Mouse (Mus musculus) left cerebral cortex, adult 2 months (tissue): ENCODE measurements around the gene C4bp. TPM values are rescaled to one million over a fixed set of nuclear protein-coding genes. Genes with fewer than 3 reads are reported as not detected.
A peak's percentile ranks its signal among the peaks of the same experiment; 100 is the strongest.

Experiments
- DNase-seq, 2 experiments: peaks; one replicate each; pipeline ENCODE4 v3.0.0; 2021 to 2022; ENCODE audit warnings: low spot score in 2 of 2, mixed read lengths in 1 of 2; ENCODE audit errors: extremely low spot score in 1 of 2
- H3K27ac ChIP-seq: fragments of 200-600 bp; 2 replicates; pipeline ENCODE4 v1.8.1; 2022
- H3K4me3 ChIP-seq: fragments of 200-600 bp; 2 replicates; pipeline ENCODE4 v1.8.1; 2022
- CTCF ChIP-seq: fragments of 200-600 bp; IDR thresholded peaks from 2 replicates; pipeline ENCODE4 v1.8.1; 2022; ENCODE audit warnings: antibody characterized with exemption, mild to moderate bottlenecking, moderate library complexity
- intact Hi-C: fragments of 180-260 bp; cut with DNase I; formaldehyde crosslinking; loops from one replicate; pipeline ENCODE4 v1.15.1; 2025
- total RNA-seq, 2 experiments: library from RNA; stranded (reverse); gene quantifications; 2 replicates each; pipeline ENCODE4 v1.2.3; 2021

Gene C4bp
- total RNA-seq, 2 experiments from 2014 or later, result not detected

DNA sequence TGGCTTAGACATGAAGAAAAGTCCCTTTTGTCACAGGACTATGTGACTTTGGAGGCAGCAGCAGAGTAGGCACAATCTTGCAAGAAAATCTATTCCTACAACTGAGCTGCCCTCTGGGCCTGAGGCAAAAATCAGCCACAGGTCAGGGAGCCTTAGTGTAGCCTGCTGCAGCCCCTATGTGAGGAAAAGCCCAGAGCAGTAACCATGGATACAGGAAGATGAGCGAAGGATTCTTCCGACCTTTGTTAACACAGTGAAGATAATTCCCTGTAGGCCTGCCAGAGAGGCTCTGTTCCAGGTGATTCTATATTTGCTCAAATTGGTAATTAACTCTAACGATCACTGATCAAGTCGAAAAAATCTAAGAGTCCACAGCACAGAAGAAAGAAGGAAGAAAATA, 17.3 kb downstream of the C4bp start:
- intact Hi-C loops, result no loop called here
- Histone ChIP-seq H3K4me3 (no peak overlapping the region), H3K27ac (no peak overlapping the region)
- no peak for DNase-seq
- no peak for TF ChIP-seq CTCF

DNA sequence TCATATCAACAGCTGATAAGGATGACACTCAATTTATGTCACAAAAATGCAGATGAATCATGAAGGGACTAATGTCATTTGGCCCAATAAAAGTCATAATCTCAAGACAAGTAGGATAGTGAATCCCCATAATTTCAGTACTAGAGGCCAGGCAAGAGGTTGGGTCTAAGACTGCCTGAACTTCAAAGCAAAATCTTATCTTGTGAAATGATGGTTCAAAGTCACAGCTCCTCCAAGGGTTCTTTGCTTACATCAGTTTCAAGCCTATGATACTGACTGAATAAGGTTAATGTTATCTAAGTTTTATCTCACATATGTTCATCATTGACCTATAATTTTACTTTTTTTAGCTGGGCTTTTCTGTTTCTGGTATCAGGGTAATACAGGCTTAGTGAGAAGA, 20.5 kb downstream of the C4bp start:
- TF ChIP-seq CTCF, result no peak
- Histone ChIP-seq H3K27ac (no peak overlapping the region), H3K4me3 (no peak overlapping the region)
- intact Hi-C loops, result no loop called here
- no peak for DNase-seq

DNA sequence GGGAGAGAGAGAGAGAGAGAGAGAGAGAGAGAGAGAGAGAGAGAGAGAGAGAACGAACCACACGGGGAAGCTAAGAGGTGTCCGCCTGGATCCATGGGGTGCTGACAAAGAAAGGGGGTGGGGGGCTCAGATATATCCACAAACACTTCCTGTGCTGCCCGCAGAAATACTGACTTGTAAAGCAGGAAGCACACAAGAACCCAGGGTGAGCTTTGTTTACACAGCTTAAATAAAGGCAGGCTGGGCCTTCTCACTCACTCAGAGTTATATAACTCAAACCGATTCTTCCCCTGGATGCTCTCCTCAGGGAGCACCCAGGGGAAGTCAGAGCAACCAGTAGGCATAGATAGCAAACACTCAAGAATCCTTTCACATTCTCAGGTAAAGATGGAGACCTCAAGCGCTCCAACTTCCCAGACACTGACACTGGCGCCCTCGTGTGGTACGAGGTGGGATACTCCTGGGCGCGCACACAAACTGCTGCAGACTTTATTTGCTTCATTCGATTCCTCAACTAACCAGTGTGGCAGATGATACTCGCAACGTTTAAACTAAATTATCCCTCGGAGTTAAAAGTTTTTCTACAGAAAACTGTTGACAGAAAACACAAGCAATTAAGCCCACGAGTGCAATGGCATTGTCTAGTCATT, 27.5 kb downstream of the C4bp start:
- H3K4me3 ChIP-seq, result no peak overlapping the region
- peak; percentile 75 for TF ChIP-seq CTCF
- H3K27ac ChIP-seq, result no peak overlapping the region
- peak; percentile 51 to 73 for DNase-seq
- intact Hi-C loops, result loop anchor here (1.0 to 10.0 kb wide), 2 partner anchors 59 to 86 kb away; no protein-coding TSS in a partner anchor

DNA sequence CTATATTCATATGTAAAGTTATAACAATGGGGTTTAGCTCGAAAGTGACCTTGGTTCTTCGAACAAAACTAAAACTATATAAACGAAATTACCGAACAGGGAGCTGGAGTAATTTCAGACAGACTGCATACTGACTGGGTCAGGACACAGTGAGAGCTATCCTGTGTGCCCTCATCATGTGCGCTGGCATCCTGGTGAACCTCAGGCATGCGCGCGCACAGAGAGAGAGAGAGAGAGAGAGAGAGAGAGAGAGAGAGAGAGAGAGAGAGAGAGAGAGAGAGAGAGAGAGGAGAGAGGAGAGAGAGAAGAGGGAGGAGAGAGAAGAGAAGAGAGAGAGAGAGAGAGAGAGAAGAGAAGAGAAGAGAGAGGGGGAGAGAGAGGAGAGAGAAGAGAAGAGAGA, 28.1 kb downstream of the C4bp start:
- DNase-seq, result no peak
- no peak overlapping the region for H3K4me3 ChIP-seq
- no peak for TF ChIP-seq CTCF
- intact Hi-C loops, result loop anchor here (10.0 kb wide), 1 partner anchor 59 kb away; no protein-coding TSS in a partner anchor
- H3K27ac ChIP-seq, result no peak overlapping the region

DNA sequence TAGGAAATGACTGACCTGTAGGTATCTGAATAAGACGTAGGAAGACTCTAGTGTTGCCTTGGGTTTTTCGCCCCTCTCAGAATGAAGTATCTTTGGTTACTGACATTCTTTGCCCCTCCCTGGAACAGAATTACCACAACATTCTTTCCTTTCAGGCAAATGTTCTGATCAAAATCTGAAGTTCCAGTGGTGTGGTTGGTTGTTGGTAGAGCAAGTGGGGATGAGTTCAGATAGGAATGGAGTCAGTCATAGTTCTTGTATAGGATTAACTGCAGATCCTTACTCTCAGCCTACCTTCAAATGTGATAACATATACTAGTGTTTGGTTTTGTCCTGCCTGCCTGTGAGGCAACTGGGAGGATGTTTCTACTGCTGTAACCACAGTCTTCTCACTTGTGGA, 31.9 kb downstream of the C4bp start, which contains the start of gene Zp3r:
Gene Zp3r (minus strand): TSS at position 101 of the 400 bp plus-strand sequence.
- Histone ChIP-seq H3K27ac (no peak within 1 kb of the TSS), H3K4me3 (no peak within 1 kb of the TSS)
- TF ChIP-seq CTCF, result no peak
- intact Hi-C loops, result no loop called here
- DNase-seq, result no peak

DNA sequence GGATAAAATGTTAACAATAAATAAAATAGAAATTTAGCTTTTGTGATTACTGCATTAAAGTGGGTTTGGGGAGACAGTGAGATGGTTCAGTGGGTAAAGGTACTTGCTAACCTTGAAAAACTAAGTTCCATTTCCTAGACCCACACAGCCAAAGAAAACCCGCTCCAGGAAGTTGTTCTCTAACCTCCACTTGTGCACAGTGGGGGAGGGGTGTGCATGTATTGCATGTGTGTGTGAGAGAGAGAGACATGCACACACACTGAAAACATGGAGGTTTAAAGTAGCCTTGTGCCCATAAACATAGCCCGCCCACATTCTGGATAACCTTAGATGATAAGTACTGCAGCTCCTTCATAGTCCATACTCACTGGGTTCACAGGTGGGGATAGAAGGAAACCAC, 65.1 kb downstream of the C4bp start:
- Histone ChIP-seq H3K4me3 (no peak overlapping the region), H3K27ac (no peak overlapping the region)
- no peak for DNase-seq
- intact Hi-C loops, result no loop called here
- no peak for TF ChIP-seq CTCF

DNA sequence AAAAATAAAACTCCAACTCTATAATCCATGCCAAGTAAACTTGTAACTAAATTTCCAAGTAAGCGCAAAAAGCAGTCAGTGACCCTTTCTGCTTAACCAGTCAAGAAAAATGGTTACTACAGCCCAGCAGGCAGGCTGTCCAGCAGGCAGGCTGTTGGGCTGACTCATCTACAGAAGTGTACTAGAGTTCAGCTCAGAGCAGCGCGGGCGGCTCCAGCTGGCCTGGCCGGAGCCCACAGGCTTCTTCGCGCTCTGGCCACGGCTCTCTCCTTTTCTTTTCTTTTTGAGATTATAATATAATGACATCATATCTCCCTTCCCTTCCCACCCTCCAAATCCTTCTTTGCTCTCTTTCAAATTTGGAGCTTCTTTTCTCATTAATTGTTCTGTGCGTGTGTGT, 72.8 kb downstream of the C4bp start:
- no peak for TF ChIP-seq CTCF
- H3K27ac ChIP-seq, result no peak overlapping the region
- intact Hi-C loops, result no loop called here
- H3K4me3 ChIP-seq, result no peak overlapping the region
- no peak for DNase-seq

Other genes with a start within 250 kb of the C4bp start
- under 1 TPM; 0.42 to 0.57 TPM for gene Cd55b, start 238.6 kb downstream of the C4bp start, total RNA-seq
- gene Cd55, start 198.9 kb downstream of the C4bp start, total RNA-seq, result 1 to 10 TPM; 6.4 to 7.1 TPM
- not detected for gene Zp3r, start 32.0 kb downstream of the C4bp start, total RNA-seq
- not detected for gene Gm29427, start 54.2 kb upstream of the C4bp start, total RNA-seq
- gene Yod1, start 55.7 kb upstream of the C4bp start, total RNA-seq, result 10 to 100 TPM; 16.0 to 17.2 TPM
- 10 to 100 TPM; 43.3 to 45.7 TPM for gene Pfkfb2, start 67.6 kb upstream of the C4bp start, total RNA-seq
- 1 to 10 TPM; 1.3 to 1.7 TPM for gene AA986860, start 70.3 kb upstream of the C4bp start, total RNA-seq
- not detected for gene Fcamr, start 139.3 kb upstream of the C4bp start, total RNA-seq
- under 1 TPM in 1 of 2 experiments, not detected in 1; 0.14 TPM for gene Pigr, start 165.1 kb upstream of the C4bp start, total RNA-seq
- not detected for gene Fcmr, start 204.0 kb upstream of the C4bp start, total RNA-seq
- not detected for gene Il24, start 225.8 kb upstream of the C4bp start, total RNA-seq
- gene Il20, start 249.8 kb upstream of the C4bp start, total RNA-seq, result not detected